Mouse (Mus musculus): Measurements from ENCODE around the gene 0610040J01Rik.

GRCm38 (mm10) chr5:63925035-63925628 lies 113.0 kb downstream of the 0610040J01Rik start:
- TF ChIP-seq CTCF (IDR thresholded peaks at IDR 0.05; ENCODE audit: borderline replicate concordance, insufficient read depth, low read depth, low read length) (no peak), POLR2A (IDR thresholded peaks at IDR 0.05; ENCODE audit: borderline replicate concordance, insufficient read depth, low read length) (no peak)
